Mouse (Mus musculus): Measurements from ENCODE around the gene Nt5dc2.
A peak's percentile ranks its signal among the peaks of the same experiment; 100 is the strongest.

GRCm38 (mm10) chr14:31128826-31129219, 2.0 kb upstream of the Nt5dc2 start, which contains the start of gene Smim4:
- TF ChIP-seq PAX5 (IDR thresholded peaks at IDR 0.05; ENCODE audit: low read length) (no peak), EP300 (IDR thresholded peaks at IDR 0.05; ENCODE audit: low read length) (no peak), JUND (conservative IDR thresholded peaks at IDR 0.05; ENCODE audit: low read depth, low read length) (no peak), CTCF (conservative IDR thresholded peaks at IDR 0.05 in 1 of 2, IDR thresholded peaks at IDR 0.05 in 1 of 2; ENCODE audit: low read depth in 2 of 2, low read length in 2 of 2) (peak in 1 of 2 experiments; percentile 69; a peak in 2 of 4 replicates)

Measured in CH12.LX (cell line).